Mouse (Mus musculus) urinary bladder, adult 18-20 months (tissue): ENCODE measurements around the gene Gm973.

Source experiments
- DNase-seq, 2 experiments: peaks; one replicate each; pipeline ENCODE4 v3.0.0; 2022; ENCODE audit warnings: low spot score in 2 of 2, mixed read lengths in 2 of 2

The Gm973 gene

DNA sequence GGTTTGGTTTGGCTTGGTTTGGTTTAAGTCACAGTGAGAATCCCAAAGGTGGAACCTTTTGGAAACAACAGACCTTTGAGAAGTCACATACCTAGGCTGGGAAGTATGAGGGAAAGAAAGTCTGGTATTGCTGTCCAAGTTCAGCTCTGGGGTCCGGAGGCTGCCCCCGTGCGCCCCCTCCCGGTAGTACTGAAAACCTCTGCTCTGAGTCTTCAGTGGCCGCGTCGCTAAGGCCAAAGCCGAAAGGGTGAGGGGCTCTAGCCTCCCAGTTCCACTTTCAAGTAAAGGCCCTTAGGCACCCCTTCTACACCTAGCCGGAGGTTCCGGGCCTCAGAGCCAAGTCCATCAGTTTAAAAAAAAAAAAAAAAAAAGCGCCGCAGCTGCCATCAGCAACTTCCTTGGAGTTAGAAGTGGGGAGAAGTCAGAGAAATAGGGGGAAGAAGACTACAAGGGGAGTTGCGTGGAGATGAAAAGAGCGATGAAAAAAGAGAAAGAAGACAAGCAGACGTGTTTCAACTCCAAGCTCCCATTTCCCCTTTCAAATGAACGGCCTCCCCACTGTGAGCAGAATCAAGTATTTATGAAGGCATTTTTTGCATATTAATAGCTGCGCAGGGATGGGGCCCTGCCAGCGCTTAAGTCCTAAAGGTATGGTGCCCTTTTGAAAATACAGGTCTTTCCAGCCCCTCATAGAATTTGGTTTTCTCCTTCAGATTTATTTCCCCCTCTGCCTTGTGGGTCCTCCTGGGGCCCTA lies 68.8 kb downstream of the Gm973 start:
- DNase-seq: peak; percentile 52 to 55

DNA sequence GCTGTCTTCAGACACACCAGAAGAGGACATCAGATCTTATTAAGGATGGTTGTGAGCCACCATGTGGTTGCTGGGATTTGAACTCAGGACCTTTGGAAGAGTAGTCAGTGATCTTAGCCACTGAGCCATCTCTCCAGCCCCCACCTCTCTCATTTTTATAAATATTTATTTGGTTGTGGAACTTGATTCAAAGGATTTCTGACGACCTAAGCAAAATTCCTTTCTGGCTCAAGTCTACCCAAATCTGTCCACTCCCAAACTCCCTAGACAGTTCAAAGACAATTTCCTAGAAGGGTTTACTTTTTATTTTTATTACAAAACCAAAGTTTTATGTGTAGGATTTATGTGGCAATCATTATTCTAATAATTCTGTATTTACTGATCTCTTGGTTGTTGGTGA lies 73.2 kb downstream of the Gm973 start:
- no peak for DNase-seq

DNA sequence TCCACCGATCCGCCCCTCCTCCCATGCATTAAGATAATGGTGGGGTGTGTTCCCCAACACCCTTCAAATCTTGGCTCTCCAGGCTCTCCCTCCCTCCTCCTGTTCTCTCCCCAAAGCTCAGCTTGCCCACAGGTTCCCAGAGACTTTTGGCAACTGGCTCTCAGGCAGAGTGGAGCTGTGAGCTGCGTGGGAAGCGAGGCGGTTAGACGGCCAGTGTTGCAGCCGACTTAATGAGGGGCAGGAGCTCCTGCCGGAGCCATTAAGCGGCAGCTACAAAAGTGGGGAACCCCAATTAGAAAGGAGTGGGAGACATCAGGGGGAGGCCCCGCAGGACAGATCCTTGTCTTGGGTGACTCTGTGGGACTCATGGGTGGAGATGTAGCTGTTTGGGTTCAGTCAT lies 76.3 kb downstream of the Gm973 start:
- no peak for DNase-seq

DNA sequence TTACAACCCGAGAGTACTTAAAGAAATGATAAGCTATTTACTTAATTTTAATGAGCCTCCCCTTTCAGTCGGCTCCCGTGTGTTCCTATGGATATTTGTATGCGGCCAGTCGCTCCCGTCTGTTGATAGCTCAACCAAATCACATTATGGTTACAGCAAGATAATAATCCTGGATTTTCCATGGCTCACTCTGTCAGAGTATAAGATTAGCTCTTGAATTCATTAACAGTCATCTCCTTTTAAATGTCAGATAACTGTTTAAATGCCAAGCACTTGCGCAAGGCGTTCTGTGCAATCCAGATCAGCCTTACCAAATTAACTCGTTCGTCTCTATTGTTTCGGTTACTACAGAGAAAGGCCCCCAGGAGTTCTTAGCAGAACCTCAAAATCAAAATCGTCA lies 76.8 kb downstream of the Gm973 start:
- no peak for DNase-seq

DNA sequence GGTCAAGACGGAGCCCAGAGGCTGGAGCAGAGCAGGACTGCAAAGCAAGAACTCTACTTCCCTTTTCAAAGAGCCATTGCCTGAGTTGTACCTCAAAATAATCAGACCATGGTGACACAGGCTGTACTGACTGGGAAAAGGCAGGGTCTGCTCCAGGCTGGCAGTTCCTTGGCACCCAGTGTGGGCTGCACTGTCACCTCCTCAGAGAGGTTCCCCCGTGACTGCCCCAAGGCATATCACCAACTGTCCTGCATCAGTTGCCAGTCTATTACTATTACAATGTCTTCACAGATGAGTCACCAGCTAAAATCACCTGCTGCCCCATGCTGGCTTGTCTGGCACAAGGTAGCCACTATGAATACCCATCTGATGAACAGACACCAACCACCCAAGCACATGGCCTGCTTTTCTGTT lies 77.6 kb downstream of the Gm973 start:
- no peak for DNase-seq

DNA sequence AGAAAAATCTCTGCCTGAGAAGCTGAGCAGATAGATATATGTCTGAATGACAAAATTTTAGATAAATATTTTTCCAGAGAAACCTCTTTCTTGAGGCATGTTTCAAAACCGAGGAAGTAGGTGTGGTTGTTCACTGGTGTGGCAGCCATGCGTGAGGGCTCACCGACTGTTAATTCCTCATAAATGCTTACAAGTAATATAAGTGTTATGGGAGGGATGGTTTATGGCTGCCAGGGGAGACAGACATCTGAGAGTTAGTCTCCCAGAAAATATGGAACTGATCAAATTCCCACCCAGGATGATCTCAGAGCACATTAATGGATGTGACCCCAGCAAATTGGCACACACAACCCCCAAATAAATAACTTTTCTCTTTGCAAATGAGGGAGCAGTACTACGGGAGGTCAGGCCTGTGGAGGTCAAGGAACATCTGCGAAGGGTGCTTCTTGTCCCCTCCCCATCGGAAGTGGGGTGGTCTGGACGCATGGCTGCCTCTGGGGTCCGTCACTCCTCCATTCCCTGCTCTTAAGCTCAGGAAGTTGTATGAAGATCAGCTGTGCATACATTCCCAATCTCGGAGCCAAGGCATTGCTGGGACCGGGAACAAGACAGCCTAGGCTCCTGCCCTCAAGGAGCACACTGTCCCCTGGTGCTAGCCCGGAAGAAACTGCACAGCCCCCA lies 78.7 kb downstream of the Gm973 start:
- no peak for DNase-seq

DNA sequence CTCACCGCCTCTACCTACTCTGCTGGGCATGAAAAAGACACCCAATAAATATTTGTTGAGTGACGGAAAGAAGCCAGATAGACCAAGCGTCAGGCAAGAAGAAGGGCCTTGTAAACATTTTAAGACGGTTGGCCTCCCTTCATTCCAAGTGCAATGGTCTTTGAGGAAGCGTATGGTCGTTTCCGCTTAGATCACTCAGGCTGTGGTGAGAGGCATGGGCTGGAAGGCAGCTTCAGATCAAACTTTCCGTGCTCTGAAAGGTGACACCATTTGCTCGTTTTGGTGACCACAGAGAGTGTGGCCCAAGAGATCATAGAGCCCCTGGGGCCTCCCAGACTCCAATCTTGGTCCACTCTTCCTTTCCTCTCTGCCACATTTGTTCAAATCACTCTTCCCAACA lies 79.5 kb downstream of the Gm973 start:
- no peak for DNase-seq

DNA sequence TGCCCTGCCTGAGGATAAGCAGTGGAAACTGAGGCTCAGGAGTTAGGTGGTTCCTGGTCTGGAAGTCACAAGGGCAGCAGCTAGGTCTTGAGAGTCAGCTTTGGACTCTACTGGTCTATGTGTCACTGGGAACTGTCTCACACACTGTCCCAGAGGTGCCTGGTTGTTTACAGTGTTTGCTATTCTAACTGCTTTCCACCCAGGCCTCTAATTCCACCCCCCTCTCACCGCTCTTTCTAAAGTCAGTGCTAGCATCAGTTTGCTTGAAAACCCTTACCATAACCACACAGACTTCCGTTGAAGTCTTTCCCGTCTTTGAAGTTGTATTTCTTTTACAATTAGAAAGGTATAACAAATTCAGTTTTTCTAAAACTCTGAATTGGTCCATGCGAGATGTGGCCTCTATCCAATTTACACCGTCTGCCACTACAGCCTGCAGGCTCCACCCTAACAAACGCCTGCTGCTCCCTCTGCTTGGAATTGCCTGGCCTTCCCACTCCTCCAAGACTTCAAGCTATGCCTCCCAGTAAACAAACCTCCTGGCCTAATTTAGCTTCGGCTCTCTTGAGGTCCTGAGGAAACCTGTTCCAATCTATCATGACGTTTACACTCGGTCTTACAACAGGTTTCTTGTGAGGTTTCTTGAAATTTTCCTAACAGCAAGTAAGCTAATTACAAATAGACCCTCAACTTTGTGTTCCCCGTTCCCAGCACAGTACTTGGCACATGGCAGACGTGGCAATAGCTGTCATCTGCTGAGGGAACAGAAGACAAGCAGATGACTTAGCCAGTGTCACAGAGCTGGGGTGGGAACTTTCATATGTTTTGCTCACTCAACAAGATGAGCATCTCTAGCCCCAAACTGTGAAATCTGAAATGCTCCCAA lies 86.7 kb downstream of the Gm973 start:
- DNase-seq: no peak

DNA sequence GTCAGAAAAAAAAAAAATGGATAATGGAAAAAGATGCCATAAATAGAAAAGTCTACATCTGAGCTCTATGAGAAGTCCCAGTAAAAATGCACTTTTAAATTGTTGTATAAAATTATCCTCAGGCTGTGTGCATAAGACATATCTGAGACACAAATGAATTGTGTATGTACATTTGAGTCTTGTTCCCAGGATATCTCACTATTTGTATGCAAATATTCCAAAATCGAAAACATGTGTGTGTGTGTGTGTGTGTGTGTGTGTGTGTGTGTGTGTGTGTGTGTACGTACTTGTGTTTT lies 87.3 kb downstream of the Gm973 start:
- DNase-seq: no peak

DNA sequence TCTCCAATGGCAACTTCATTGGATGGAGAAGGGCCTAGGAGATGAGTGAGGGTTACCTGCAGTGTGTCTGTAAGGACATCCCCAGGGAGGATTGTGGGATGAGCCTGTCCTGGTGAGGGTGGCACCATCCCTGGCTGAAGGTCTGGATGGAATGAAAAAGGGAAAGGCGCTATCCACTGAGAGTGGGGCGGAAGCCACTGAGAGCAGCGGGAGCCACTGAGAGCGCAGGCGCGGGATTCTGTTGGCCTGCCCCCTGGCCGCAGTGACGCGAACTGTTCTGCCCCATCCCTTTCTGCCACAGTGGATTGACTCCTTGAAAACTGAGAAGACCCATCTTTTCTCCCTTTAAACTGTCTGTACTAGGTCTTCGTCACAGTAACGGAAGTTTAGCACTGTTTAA lies 87.8 kb downstream of the Gm973 start:
- no peak for DNase-seq

DNA sequence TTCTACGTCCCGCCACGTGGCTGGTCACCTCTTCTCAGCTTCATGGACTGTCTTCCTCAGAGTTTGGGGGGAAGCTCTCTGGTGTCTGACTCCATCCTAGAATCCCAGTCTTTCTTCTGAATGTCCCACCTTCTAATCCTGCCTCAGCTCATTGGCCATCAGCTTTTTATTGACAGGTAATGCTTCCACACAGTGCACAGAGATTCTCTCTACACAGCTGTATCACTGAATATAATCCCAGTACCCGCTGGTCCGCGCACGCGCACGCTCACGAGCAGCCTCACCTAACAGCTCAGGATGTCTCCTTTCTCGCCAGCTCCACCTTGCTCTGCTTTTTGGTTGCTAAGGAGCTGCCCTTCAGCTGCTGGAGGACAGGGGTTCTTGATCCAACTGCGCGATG lies 90.4 kb downstream of the Gm973 start:
- no peak for DNase-seq

DNA sequence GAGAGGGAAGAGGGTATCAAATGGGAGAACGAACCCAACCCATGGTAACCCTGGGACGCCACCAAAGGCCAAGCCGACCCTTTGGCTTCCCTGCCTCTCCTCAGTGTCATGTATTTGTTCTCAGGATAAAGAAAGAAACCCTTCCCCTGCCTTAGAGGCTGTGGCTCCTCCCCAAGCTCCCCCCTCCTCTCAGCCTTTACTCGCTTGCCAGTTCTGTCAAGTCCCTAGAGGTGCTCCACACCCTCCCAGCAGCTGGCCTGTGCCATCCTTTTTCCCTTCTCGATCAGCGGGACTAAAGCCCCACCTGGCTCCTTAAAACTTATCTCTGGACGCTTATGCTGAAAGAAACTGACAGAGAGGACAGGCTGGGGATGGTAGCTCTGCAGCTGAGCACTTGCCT lies 91.0 kb downstream of the Gm973 start:
- no peak for DNase-seq

DNA sequence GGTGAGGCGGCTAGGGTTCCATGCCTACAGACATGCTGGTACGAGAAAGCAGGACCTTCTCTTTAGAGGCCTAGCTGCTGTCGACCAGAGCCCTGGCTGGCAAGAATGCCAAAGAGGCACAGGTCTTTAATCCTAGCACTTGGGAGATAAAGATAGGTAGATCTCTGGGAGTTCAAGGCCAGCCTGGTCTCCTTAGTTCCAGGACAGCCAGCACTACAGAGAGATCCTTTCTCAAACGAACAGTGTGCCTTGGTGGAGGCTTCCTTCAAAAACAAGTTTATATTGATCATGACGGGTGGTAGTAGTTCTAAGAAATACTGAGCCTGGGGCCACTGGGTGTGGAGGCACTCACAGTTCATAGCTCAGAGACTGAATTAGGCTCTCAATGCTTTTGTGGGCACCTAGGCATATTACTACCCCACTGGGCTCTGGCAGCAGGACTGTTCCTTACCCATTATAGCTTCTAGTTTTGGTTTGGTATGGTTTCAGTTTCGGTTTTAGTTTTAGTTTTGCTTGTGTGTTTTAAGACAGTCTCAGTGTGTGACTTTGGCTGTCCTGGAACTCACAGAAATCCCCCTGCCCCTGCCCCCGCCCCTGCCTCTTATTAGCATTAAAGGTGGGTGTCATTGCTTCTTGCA lies 92.2 kb downstream of the Gm973 start:
- no peak for DNase-seq

DNA sequence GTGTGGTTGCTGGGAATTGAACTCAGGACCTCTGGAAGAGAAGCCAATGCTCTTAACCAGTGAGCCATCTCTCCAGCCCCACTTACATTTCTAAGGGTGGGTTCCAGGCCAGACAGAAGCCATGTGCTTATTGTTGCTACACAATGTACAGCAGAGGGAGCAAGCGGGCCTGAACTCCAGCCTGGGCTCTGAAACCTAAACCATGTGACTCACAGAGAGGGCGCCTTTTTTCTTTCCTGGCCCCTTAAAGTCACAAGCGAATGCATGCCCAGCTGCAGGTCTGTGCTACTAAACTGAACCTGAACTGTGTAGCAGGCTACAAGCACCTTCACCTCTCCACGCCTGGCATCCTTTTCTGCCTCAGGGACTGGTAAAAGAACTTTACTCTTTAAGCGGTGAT lies 92.9 kb downstream of the Gm973 start:
- no peak for DNase-seq

DNA sequence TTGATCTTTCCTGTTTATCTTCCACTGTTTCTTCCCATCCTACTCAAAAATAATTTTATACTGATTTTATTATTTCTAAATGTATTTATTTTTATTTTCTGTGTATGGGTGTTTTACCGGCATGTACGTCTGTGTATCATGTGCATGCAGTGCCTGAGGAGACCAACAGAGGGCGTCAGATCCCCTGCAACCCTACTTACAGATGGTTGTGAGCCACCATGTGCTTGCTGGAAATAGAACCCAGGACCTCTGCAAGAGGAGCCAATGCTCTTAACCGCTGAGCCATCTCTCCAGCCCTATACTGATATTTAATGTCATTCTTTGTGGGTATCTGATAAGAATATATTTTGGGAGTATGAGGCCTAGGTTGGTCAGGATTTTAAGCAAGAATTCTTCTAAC lies 93.4 kb downstream of the Gm973 start:
- no peak for DNase-seq

DNA sequence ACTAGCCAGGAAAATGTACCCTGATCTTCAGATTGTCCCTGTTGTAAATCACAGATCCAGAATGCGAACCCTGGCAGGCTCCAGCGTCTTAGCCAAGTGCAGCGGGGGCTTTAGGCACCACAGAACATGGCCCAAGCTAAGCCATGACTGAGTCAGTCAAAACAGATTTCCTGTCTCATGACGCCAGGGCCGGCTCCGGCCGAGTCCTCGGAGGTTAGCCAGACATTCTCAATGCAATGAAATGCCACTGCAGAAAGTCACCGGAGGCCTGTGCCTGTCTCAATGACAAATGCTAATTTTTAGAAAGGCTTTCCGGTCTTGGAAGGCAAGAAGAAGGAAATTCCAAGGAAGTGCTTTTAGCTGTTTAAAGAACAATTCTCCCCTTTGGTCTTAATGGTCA lies 93.8 kb downstream of the Gm973 start:
- DNase-seq: no peak

DNA sequence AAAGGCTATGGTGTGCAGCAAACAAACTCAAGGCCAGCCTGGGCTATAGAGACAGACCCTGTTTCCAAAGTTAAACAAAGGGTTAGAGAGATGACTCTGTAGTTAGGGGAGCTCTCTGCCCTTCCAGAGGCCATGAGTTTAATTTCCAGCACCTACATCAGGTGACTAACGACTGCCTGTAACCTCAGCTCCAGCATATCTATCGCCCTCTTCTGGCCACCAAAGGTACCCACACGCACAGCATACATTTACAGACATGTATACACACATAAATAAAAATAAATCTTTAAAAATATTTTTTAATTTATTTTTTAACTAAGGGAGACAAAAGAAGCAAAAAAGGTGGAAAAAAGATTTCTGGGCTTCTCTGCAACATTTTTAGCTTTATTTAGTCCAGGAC lies 94.9 kb downstream of the Gm973 start:
- DNase-seq: no peak

DNA sequence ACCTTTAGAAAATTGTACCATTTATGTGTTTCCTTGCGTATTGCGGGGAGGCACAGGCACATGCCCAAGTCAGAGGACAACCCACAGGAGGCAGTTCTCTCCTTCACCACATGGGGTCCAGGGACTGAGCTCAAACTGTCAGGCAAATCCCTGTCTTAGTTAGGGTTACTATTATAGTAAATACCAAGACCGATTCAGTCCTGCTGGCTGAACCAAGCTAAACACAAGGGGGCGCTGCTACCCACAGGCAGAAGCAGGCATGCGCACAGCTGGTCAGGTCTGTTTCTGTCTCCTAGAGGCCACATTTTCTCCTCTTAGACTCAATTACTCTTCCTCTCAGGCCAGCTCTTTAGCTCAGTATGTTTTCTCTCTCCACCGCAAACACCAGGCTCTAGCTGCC lies 97.7 kb downstream of the Gm973 start:
- no peak for DNase-seq

DNA sequence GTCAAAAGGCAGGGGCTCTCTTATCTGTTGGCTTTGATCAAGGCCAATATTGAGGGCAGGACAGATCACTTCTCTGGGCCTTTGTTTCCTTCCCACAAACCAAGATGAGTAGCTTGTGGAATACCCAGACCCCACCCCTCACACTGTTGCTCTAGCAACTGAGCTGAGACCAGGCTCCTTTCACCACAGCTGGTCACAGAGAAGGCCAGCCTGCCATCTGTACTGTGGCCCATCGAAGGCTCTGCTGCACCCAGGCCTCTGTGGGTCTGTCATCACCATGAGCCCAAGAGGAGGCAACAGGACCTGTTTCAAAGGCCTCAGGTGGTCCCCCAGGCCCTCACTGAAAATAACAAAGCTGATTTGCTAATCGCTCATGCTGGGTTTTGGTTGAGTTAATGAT lies 99.0 kb downstream of the Gm973 start:
- DNase-seq: no peak

DNA sequence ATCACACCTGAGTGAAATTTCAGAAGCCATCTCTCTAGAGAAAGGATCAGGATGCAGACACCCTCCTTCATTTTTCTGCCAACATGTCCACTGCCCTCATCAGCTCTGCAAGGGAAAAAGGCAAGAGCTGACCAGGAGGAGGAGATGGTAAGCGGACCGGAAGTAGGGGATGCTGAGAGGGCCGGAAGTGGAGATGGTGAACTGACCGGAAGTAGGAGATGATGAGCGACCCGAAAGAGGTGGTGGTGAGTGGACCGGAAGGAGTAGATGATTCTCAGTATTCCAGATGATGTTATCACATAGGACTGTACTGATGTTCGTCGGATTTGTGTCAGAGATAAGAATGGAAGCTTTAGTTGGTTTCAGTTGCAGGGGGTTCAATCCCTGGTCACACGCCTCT lies 103.1 kb downstream of the Gm973 start:
- no peak for DNase-seq

DNA sequence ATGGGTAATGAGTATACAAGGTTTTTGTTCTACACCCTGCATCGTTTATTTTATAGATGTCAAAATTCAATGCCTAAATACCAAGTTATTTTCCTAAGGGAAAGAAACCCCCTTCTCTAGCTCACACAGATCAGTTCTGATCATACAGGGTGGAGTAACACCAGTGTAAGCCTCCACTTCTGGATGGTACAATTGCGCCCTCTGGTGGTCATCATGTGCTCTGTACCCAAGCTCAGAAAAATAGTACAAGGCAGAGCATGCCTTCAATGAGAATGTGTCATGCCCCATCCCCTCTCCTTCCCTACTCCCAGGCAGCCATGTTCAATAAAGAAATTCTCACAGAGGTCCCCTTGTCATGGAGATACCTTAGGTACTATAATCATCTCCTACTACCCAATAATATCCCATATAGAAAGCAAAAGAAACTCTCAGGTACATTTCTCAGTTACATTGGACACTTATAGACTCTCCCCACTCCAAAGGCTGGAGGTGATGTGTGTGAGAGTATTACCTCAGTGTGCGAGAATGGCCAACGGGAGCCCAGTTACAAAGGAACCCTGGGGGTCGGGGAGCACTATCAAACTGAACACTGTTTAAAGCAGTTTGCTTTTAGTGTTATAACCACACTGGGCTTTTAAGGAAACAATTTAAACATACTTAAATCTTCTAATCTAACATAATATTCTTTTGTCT lies 107.4 kb downstream of the Gm973 start:
- DNase-seq: peak; percentile 22 to 60

DNA sequence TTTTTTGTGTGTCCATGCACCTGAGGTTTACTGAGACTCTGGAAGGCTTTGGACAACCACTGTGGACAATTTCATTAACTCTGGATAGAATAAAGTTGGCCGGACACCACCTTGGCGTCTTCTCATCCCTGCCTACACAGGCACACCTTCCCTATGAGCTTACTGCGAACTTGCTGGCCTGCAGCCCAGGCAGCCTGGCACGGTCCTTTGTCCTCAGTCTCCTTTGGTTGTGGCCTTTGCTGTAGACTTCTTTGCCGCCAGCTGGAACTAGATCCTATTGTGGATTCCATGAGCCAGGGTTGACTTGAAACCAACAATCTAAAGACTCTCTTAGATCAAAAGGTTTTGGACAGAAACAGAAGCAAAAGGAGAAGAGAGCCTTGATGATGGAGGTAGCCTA lies 109.3 kb downstream of the Gm973 start:
- DNase-seq: no peak
